Comparison of ENCODE assay signal across 8 mouse cellular contexts in genomic region chr2:102130198-102130845, GRCm38 (mm10). TPM values are rescaled to one million over a fixed set of nuclear protein-coding genes. Genes with fewer than 3 reads are reported as not detected.
A peak's percentile ranks its signal among the peaks of the same experiment; 100 is the strongest.
DNase-seq lines count a peak whose midpoint lies in the region; ATAC-seq lines count a peak whose summit lies in the region.

No protein-coding gene starts in this region.

- no peak overlapping the region for H3K4me3 ChIP-seq in lung, embryonic 16.5 days (ENCODE audit: low read length)
- H3K4me3 ChIP-seq in kidney, embryonic 16.5 days (ENCODE audit: low read length) = no peak overlapping the region
- no peak overlapping the region for H3K4me3 ChIP-seq in midbrain, embryonic 13.5 days (replicated peaks)

- H3K36me3 ChIP-seq in lung, embryonic 16.5 days (ENCODE audit: control insufficient read depth, insufficient read depth, low read length) = no peaks in the 10 kb centered on the region
- no peaks in the 10 kb centered on the region for H3K36me3 ChIP-seq in kidney, embryonic 16.5 days (ENCODE audit: insufficient read depth, low read length)
- H3K36me3 ChIP-seq in midbrain, embryonic 13.5 days = no peaks in the 10 kb centered on the region

- no peak overlapping the region for H3K9ac ChIP-seq in lung, embryonic 16.5 days (ENCODE audit: low read length)
- H3K9ac ChIP-seq in kidney, embryonic 16.5 days (replicated peaks; ENCODE audit: low read length) = no peak overlapping the region
- H3K9ac ChIP-seq in midbrain, embryonic 13.5 days (replicated peaks) = no peak overlapping the region

- no peak for ATAC-seq in lung, embryonic 16.5 days (ENCODE audit: low read depth)
- no peak for ATAC-seq in kidney, embryonic 16.5 days (ENCODE audit: low FRiP score, low TSS enrichment)
- no peak for ATAC-seq in midbrain, embryonic 13.5 days

- H3K9me3 ChIP-seq in lung, embryonic 16.5 days (ENCODE audit: control insufficient read depth, low read length) = no peaks in the 10 kb centered on the region
- H3K9me3 ChIP-seq in kidney, embryonic 16.5 days (ENCODE audit: low read length) = no peaks in the 10 kb centered on the region
- no peaks in the 10 kb centered on the region for H3K9me3 ChIP-seq in midbrain, embryonic 13.5 days

- 67% methylated on average over 8 of the region's 8 CpGs for WGBS in lung, embryonic 16.5 days
- 91% methylated on average over 8 of the region's 8 CpGs for WGBS in kidney, embryonic 16.5 days
- WGBS in midbrain, embryonic 13.5 days = 83% methylated on average over 8 of the region's 8 CpGs

- no peak for DNase-seq in lung, postnatal 25 days (ENCODE audit: low spot score)
- DNase-seq in brain, adult 2 months (ENCODE audit: low read depth, low spot score) = peak; percentile 87
- DNase-seq in gastrocnemius, postnatal 14 days = peak; percentile 81
- peak; percentile 40 for DNase-seq in right cerebral cortex, postnatal 4 days
- no peak for DNase-seq in lung, postnatal 14 days

- peak overlapping the region; percentile 23 for H3K27ac ChIP-seq in lung, embryonic 16.5 days (ENCODE audit: low read length)
- H3K27ac ChIP-seq in kidney, embryonic 16.5 days (ENCODE audit: low read length) = no peak overlapping the region
- H3K27ac ChIP-seq in midbrain, embryonic 13.5 days = no peak overlapping the region

- H3K4me1 ChIP-seq in lung, embryonic 16.5 days (replicated peaks; ENCODE audit: control insufficient read depth, insufficient read depth, low read length) = peaks cover 67% of the 10 kb centered on the region
- peaks cover 22% of the 10 kb centered on the region for H3K4me1 ChIP-seq in kidney, embryonic 16.5 days (ENCODE audit: insufficient read depth, low read length)
- H3K4me1 ChIP-seq in midbrain, embryonic 13.5 days (replicated peaks) = peaks cover 50% of the 10 kb centered on the region

- no peak overlapping the region for H3K4me2 ChIP-seq in lung, embryonic 16.5 days (ENCODE audit: low read depth, low read length)
- no peak overlapping the region for H3K4me2 ChIP-seq in kidney, embryonic 16.5 days (replicated peaks; ENCODE audit: low read depth, low read length)
- no peak overlapping the region for H3K4me2 ChIP-seq in midbrain, embryonic 13.5 days (replicated peaks)

- H3K27me3 ChIP-seq in lung, embryonic 16.5 days (ENCODE audit: control insufficient read depth, insufficient read depth, low read depth, low read length) = no peaks in the 10 kb centered on the region
- no peaks in the 10 kb centered on the region for H3K27me3 ChIP-seq in kidney, embryonic 16.5 days (ENCODE audit: insufficient read depth, low read length)
- no peaks in the 10 kb centered on the region for H3K27me3 ChIP-seq in midbrain, embryonic 13.5 days

- intact Hi-C loops in gastrocnemius, postnatal 14 days (cut with DNase I; ENCODE audit: low total_unique reads) = no loop called here

RNA-seq across cellular contexts. Expression of gene Ldlrad3, which starts 55.9 kb away (rescaled TPM):
- 47.2 and 50.0 TPM in 2 replicates for polyA plus RNA-seq in lung, embryonic 16.5 days (2015; fragmentation: Nextera tagmentation; extraction: Ambion mirVana)
- total RNA-seq in gastrocnemius, postnatal 14 days (2021) = 1 to 10 TPM; 7.3 to 8.8 TPM
- polyA plus RNA-seq in kidney, embryonic 16.5 days (2015; fragmentation: Nextera tagmentation; extraction: Ambion mirVana) = 38.3 and 42.5 TPM in 2 replicates
- 41.6 and 43.3 TPM in 2 replicates for polyA plus RNA-seq in midbrain, embryonic 13.5 days (2015; fragmentation: Nextera tagmentation; extraction: Ambion mirVana)

Comparison
In these comparisons a context has a peak if more than half of its experiments do, and no peak if none do; other contexts are left out.
1. DNase-seq: peak in brain, adult 2 months (single experiment), gastrocnemius, postnatal 14 days (single experiment) and right cerebral cortex, postnatal 4 days (single experiment); none in lung, postnatal 25 days (single experiment) and lung, postnatal 14 days (single experiment).